Mouse (Mus musculus): ENCODE data around the gene Ccdc187. TPM values are rescaled to one million over a fixed set of nuclear protein-coding genes. Genes with fewer than 3 reads are reported as not detected.
A peak's percentile ranks its signal among the peaks of the same experiment; 100 is the strongest.

The Ccdc187 gene
- polyA plus RNA-seq, 1 experiment from 2014 or later, result 0.05 TPM

DNA sequence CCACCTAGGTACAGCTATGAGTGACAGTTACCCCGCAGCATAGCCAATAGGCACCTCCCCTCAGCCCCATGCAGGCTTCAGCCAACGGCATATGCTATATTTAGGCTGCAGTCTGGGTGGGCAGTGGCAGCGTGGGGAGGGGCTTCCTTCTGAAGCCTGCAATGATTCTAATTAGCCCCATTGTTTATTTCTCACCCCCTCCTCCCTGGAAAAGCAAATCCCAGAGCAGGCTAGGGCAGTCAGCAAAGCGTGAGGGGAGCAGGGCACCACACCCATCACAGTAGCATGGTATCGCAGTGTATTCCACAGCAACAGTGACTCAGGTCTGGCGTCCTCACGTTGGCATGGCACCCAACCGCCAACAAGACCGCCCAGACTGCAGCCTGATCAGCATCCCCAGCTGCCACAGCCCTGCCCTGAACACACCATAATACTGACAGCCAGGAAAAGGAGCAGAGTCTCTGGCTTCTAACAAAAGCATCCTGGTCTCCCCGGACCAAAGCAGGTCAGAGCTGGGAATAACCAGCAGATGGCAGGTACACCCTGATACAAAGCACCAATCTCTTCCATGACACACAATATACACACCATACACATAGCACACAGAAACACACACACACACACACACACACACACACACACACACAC, 4.0 kb upstream of the Ccdc187 start:
- H3K9ac ChIP-seq (ENCODE audit: low read length), result peak overlapping the region; percentile 28; the same call in 1 of the 2 replicates
- no peak overlapping the region for H3K4me3 ChIP-seq (ENCODE audit: low read depth, low read length)
- peak overlapping the region; percentile 7 for H3K4me2 ChIP-seq
- H3K9me3 ChIP-seq (ENCODE audit: control insufficient read depth, low read length), result no peaks in the 10 kb centered on the region
- peak; percentile 81 for ATAC-seq (ENCODE audit: low FRiP score)
- peak; percentile 89 for DNase-seq (ENCODE audit: low spot score, missing footprints)
- peak overlapping the region; percentile 69 for H3K27ac ChIP-seq (ENCODE audit: low read depth, low read length)
- WGBS, result 9% methylated on average over 10 of the region's 10 CpGs
- H3K36me3 ChIP-seq (ENCODE audit: control insufficient read depth, insufficient read depth, low read length), result no peaks in the 10 kb centered on the region
- no peaks in the 10 kb centered on the region for H3K27me3 ChIP-seq (ENCODE audit: control insufficient read depth, insufficient read depth, low read length)
- peaks cover 32% of the 10 kb centered on the region for H3K4me1 ChIP-seq (ENCODE audit: control insufficient read depth, insufficient read depth, low read length)

DNA sequence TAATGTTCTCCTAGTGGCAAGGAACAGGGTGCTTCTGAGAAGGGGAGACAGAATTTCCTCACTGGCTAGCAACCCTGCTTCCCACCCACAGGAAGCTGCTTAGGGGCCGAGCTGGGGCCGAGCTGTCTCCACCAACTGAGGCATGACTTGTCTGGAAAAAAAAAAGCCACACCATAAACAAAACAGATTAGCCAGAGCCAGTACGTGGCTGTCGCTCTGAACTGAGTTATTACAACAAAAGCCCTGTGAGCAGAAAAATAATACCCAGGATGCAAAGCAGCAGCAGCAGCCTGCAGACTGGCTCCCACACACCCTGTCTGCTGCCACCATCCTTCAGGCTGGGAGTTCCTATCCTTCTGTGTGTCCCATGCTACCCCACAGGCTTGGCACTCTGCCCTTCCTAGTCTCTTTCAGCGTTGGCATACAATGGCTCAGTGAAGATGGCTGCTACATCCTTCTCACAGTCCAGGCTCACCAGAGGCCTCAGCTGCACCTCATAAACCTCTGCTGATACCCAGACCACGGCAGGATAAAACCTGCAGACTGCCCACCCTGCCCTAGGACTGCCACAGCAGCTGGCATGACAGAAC, 2.3 kb upstream of the Ccdc187 start:
- H3K9ac ChIP-seq (ENCODE audit: low read length), result no peak overlapping the region

GRCm38 (mm10) chr2:26290133-26290532, 4.2 kb downstream of the Ccdc187 start:
- 87% methylated on average over 5 of the region's 5 CpGs for WGBS
- H3K27ac ChIP-seq (ENCODE audit: low read depth, low read length), result no peak overlapping the region
- no peak for ATAC-seq (ENCODE audit: low FRiP score)

More for the DNA sequence above, 2.3 kb upstream of the Ccdc187 start:
- H3K27me3 ChIP-seq (ENCODE audit: control insufficient read depth, insufficient read depth, low read length), result no peaks in the 10 kb centered on the region
- no peak overlapping the region for H3K4me2 ChIP-seq
- ATAC-seq (ENCODE audit: low FRiP score) (no peak), DNase-seq (ENCODE audit: low spot score, missing footprints) (peak; percentile 60)
- WGBS, result 48% methylated on average over 6 of the region's 6 CpGs
- no peak overlapping the region for H3K4me3 ChIP-seq (ENCODE audit: low read depth, low read length)
- H3K36me3 ChIP-seq (ENCODE audit: control insufficient read depth, insufficient read depth, low read length), result no peaks in the 10 kb centered on the region
- peaks cover 32% of the 10 kb centered on the region for H3K4me1 ChIP-seq (ENCODE audit: control insufficient read depth, insufficient read depth, low read length)
- no peak overlapping the region for H3K27ac ChIP-seq (ENCODE audit: low read depth, low read length)
- no peaks in the 10 kb centered on the region for H3K9me3 ChIP-seq (ENCODE audit: control insufficient read depth, low read length)

DNA sequence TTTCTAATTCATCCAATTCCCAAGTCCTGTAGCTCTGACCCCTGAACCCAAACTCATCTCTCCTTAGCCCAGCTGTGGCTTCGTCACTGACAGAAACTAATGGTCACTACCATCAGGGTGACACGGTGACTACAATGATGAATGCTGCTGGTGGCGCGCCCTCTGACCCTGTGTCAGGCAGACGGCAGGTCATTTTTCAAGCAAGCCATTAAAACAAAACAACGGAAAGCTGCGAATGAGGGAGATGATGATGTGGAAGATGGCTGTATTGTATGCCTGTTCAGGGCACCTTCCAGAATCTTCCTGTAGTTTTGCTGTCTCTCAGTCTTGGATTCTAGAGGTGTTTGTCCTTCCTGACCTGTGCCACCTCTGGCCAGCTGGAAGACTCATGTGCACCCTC, 8.0 kb downstream of the Ccdc187 start:
- no peaks in the 10 kb centered on the region for H3K36me3 ChIP-seq (ENCODE audit: control insufficient read depth, insufficient read depth, low read length)
- no peak for DNase-seq (ENCODE audit: low spot score, missing footprints)
- no peak overlapping the region for H3K4me2 ChIP-seq
- H3K9ac ChIP-seq (ENCODE audit: low read length), result no peak overlapping the region
- no peak for ATAC-seq (ENCODE audit: low FRiP score)
- no peak overlapping the region for H3K4me3 ChIP-seq (ENCODE audit: low read depth, low read length)
- no peaks in the 10 kb centered on the region for H3K27me3 ChIP-seq (ENCODE audit: control insufficient read depth, insufficient read depth, low read length)
- H3K9me3 ChIP-seq (ENCODE audit: control insufficient read depth, low read length), result no peaks in the 10 kb centered on the region
- no peaks in the 10 kb centered on the region for H3K4me1 ChIP-seq (ENCODE audit: control insufficient read depth, insufficient read depth, low read length)
- 75% methylated on average over 7 of the region's 7 CpGs for WGBS
- no peak overlapping the region for H3K27ac ChIP-seq (ENCODE audit: low read depth, low read length)

More at GRCm38 (mm10) chr2:26290133-26290532, 4.2 kb downstream of the Ccdc187 start:
- H3K9me3 ChIP-seq (ENCODE audit: control insufficient read depth, low read length), result no peaks in the 10 kb centered on the region
- H3K4me3 ChIP-seq (ENCODE audit: low read depth, low read length), result no peak overlapping the region
- DNase-seq (ENCODE audit: low spot score, missing footprints), result peak; percentile 17
- no peaks in the 10 kb centered on the region for H3K36me3 ChIP-seq (ENCODE audit: control insufficient read depth, insufficient read depth, low read length)
- H3K4me1 ChIP-seq (ENCODE audit: control insufficient read depth, insufficient read depth, low read length), result no peaks in the 10 kb centered on the region
- H3K4me2 ChIP-seq, result no peak overlapping the region
- H3K9ac ChIP-seq (ENCODE audit: low read length), result no peak overlapping the region
- H3K27me3 ChIP-seq (ENCODE audit: control insufficient read depth, insufficient read depth, low read length), result no peaks in the 10 kb centered on the region

DNA sequence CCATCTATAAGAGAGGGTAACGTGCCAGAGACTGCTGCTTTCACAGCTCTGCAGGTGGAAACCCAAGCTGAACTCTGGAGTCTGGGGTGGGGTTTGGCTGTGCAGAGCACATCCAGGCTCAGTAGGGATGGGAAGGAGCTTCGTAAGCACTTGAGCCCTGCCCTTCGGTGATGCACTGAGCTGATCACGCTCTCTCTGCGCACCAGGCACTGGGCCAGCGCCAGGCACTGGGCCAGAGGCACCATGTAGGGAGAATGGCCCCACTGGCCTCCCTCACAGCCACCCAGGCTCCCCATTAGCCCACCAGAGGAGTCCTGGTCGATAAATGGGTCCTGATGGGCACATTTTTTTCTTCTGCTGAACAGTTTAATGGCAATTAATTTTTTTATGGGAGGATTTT, 8.6 kb downstream of the Ccdc187 start:
- no peak overlapping the region for H3K4me2 ChIP-seq
- no peaks in the 10 kb centered on the region for H3K27me3 ChIP-seq (ENCODE audit: control insufficient read depth, insufficient read depth, low read length)
- 83% methylated on average over 7 of the region's 7 CpGs for WGBS
- no peaks in the 10 kb centered on the region for H3K9me3 ChIP-seq (ENCODE audit: control insufficient read depth, low read length)
- no peaks in the 10 kb centered on the region for H3K4me1 ChIP-seq (ENCODE audit: control insufficient read depth, insufficient read depth, low read length)
- H3K27ac ChIP-seq (ENCODE audit: low read depth, low read length), result no peak overlapping the region
- H3K9ac ChIP-seq (ENCODE audit: low read length), result no peak overlapping the region
- no peaks in the 10 kb centered on the region for H3K36me3 ChIP-seq (ENCODE audit: control insufficient read depth, insufficient read depth, low read length)
- H3K4me3 ChIP-seq (ENCODE audit: low read depth, low read length), result no peak overlapping the region
- peak; percentile 78 for DNase-seq (ENCODE audit: low spot score, missing footprints)
- ATAC-seq (ENCODE audit: low FRiP score), result no peak

DNA sequence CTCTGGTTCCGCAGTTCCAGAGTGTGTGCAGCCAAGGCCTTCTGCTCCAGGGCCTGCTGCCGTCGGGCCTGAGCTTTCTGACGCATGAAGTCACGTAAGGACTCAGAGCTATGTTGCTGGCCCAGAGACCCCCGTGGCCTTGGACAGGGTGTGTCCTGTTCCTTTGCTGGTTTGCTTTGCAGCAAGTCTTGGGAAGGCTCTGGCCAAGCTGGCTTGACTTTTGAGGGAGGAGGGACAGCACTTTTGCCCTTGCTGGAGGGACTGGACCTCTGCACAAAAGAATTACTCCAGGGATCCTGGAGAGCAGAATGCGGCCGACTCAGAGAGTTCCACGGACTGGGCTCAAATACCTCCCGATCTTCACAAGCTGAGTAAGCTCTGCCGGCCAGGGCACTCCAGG, 13.8 kb downstream of the Ccdc187 start:
- no peak overlapping the region for H3K4me2 ChIP-seq
- no peaks in the 10 kb centered on the region for H3K9me3 ChIP-seq (ENCODE audit: control insufficient read depth, low read length)
- no peaks in the 10 kb centered on the region for H3K27me3 ChIP-seq (ENCODE audit: control insufficient read depth, insufficient read depth, low read length)
- H3K4me1 ChIP-seq (ENCODE audit: control insufficient read depth, insufficient read depth, low read length), result no peaks in the 10 kb centered on the region
- H3K27ac ChIP-seq (ENCODE audit: low read depth, low read length), result no peak overlapping the region
- 71% methylated on average over 11 of the region's 11 CpGs for WGBS
- DNase-seq (ENCODE audit: low spot score, missing footprints) (no peak), ATAC-seq (ENCODE audit: low FRiP score) (no peak)
- H3K36me3 ChIP-seq (ENCODE audit: control insufficient read depth, insufficient read depth, low read length), result no peaks in the 10 kb centered on the region
- H3K4me3 ChIP-seq (ENCODE audit: low read depth, low read length), result no peak overlapping the region
- no peak overlapping the region for H3K9ac ChIP-seq (ENCODE audit: low read length)

GRCm38 (mm10) chr2:26279712-26280111, 14.6 kb downstream of the Ccdc187 start:
- DNase-seq (ENCODE audit: low spot score, missing footprints), result no peak
- H3K4me2 ChIP-seq, result no peak overlapping the region
- H3K27me3 ChIP-seq (ENCODE audit: control insufficient read depth, insufficient read depth, low read length), result no peaks in the 10 kb centered on the region
- H3K36me3 ChIP-seq (ENCODE audit: control insufficient read depth, insufficient read depth, low read length), result no peaks in the 10 kb centered on the region
- H3K4me3 ChIP-seq (ENCODE audit: low read depth, low read length), result no peak overlapping the region
- H3K9me3 ChIP-seq (ENCODE audit: control insufficient read depth, low read length), result no peaks in the 10 kb centered on the region
- no peak overlapping the region for H3K9ac ChIP-seq (ENCODE audit: low read length)
- no peaks in the 10 kb centered on the region for H3K4me1 ChIP-seq (ENCODE audit: control insufficient read depth, insufficient read depth, low read length)
- no peak overlapping the region for H3K27ac ChIP-seq (ENCODE audit: low read depth, low read length)
- 84% methylated on average over 3 of the region's 3 CpGs for WGBS
- no peak for ATAC-seq (ENCODE audit: low FRiP score)

DNA sequence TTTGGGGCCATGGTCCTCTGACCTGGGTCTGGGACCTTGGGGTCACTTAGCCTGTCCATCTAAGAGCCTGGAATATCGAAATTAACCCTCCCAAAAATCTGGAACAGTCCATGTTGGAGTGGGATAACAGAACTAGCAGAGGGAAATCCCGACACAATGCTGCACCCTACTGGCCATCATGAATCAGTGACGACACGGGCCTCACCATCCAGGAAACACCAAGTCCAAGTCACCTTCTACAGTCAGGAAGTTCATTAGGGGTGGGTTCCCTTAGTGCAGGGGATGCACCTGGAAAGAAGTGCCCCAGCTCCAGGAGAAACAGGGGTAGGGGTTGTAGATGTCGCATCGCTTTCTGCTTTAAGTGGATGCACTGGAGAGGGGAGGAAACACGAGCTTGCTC, 20.7 kb downstream of the Ccdc187 start:
- peak; percentile 90 for DNase-seq (ENCODE audit: low spot score, missing footprints)
- no peak overlapping the region for H3K4me2 ChIP-seq
- peak; percentile 24 for ATAC-seq (ENCODE audit: low FRiP score)
- no peak overlapping the region for H3K9ac ChIP-seq (ENCODE audit: low read length)
- WGBS, result 23% methylated on average over 7 of the region's 7 CpGs
- H3K4me3 ChIP-seq (ENCODE audit: low read depth, low read length), result no peak overlapping the region
- no peaks in the 10 kb centered on the region for H3K36me3 ChIP-seq (ENCODE audit: control insufficient read depth, insufficient read depth, low read length)
- H3K27ac ChIP-seq (ENCODE audit: low read depth, low read length), result no peak overlapping the region
- H3K27me3 ChIP-seq (ENCODE audit: control insufficient read depth, insufficient read depth, low read length), result no peaks in the 10 kb centered on the region
- 0 out of 2 replicates have a peak, but pooled peaks cover 3% of the 10 kb centered on the region for H3K4me1 ChIP-seq (ENCODE audit: control insufficient read depth, insufficient read depth, low read length)
- no peaks in the 10 kb centered on the region for H3K9me3 ChIP-seq (ENCODE audit: control insufficient read depth, low read length)

DNA sequence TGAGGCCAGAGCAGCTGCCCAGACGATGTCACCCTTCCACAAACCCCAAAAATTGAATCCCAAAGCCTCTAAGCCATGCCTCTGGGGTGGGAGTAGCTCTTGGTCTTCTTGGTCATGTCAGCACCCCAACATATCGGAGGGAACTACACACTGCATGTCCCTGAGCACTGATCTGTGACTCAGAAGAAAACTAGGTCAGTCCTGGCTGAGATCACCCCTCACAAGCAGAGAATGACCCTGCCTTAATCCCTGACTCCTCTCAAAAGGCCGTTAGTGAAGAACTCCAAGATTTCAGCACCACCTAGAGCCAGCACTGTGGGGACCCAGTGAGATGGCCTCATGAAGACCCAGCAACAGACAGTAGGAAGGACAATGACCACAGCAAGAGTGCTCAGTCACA, 26.1 kb downstream of the Ccdc187 start:
- Histone ChIP-seq H3K27ac (ENCODE audit: low read depth, low read length) (no peak overlapping the region), H3K36me3 (ENCODE audit: control insufficient read depth, insufficient read depth, low read length) (no peaks in the 10 kb centered on the region), H3K9me3 (ENCODE audit: control insufficient read depth, low read length) (no peaks in the 10 kb centered on the region), H3K4me3 (ENCODE audit: low read depth, low read length) (no peak overlapping the region), H3K27me3 (ENCODE audit: control insufficient read depth, insufficient read depth, low read length) (no peaks in the 10 kb centered on the region), H3K4me2 (no peak overlapping the region), H3K9ac (ENCODE audit: low read length) (no peak overlapping the region), H3K4me1 (ENCODE audit: control insufficient read depth, insufficient read depth, low read length) (no peaks in the 10 kb centered on the region)
- ATAC-seq (ENCODE audit: low FRiP score), result no peak
- DNase-seq (ENCODE audit: low spot score, missing footprints), result no peak
- 50% methylated on average over 3 of the region's 3 CpGs for WGBS
